Mouse (Mus musculus) heart, embryonic 16.5 days (tissue): ENCODE results near the gene Mecom. TPM values are rescaled to one million over a fixed set of nuclear protein-coding genes. Genes with fewer than 3 reads are reported as not detected.
A peak's percentile ranks its signal among the peaks of the same experiment; 100 is the strongest.

Experiments
- ATAC-seq: fragments of 200-750 bp; cut with Nextera tagmentation; replicated peaks from 2 replicates; pipeline ENCODE4 v1.8.0; 2017; ENCODE audit warnings: moderate number of reproducible peaks; ENCODE audit not compliant: insufficient read depth, low FRiP score; ENCODE audit errors: extremely low read depth
- H3K27ac ChIP-seq: fragments of 300-500 bp; sonication (generic); 2 replicates; pipeline ENCODE4 v1.5.1; 2014; ENCODE audit warnings: mild to moderate bottlenecking, low read length, control low read depth, moderate library complexity
- H3K27me3 ChIP-seq: fragments of 300-500 bp; sonication (generic); 2 replicates; pipeline ENCODE4 v1.6.1; 2014; ENCODE audit warnings: low read length, mixed read lengths; ENCODE audit not compliant: control insufficient read depth, insufficient read depth
- H3K36me3 ChIP-seq: fragments of 300-500 bp; sonication (generic); 2 replicates; pipeline ENCODE4 v1.6.1; 2014; ENCODE audit not compliant: control insufficient read depth, insufficient read depth
- H3K4me1 ChIP-seq: fragments of 300-500 bp; sonication (generic); 2 replicates; pipeline ENCODE4 v1.6.1; 2014; ENCODE audit warnings: low read length, mixed read lengths; ENCODE audit not compliant: control insufficient read depth, insufficient read depth
- H3K4me2 ChIP-seq: fragments of 300-500 bp; sonication (generic); 2 replicates; pipeline ENCODE4 v1.6.1; 2014; ENCODE audit warnings: low read depth, mild to moderate bottlenecking, control low read depth, low read length
- H3K4me3 ChIP-seq: fragments of 300-500 bp; sonication (generic); 2 replicates; pipeline ENCODE4 v1.5.1; 2014; ENCODE audit warnings: mild to moderate bottlenecking, control low read depth, low read length
- H3K9ac ChIP-seq: fragments of 300-500 bp; sonication (generic); 2 replicates; pipeline ENCODE4 v1.6.1; 2014; ENCODE audit warnings: low read length, control low read depth
- H3K9me3 ChIP-seq: fragments of 300-500 bp; sonication (generic); replicated peaks from 2 replicates; pipeline ENCODE4 v1.6.1; 2016; ENCODE audit warnings: low read length; ENCODE audit not compliant: control insufficient read depth
- WGBS: fragments of 180-500 bp; shearing (Covaris S2); extraction: QIAGEN DNeasy Blood & Tissue Kit; methylation state at CpG from one replicate; pipeline ENCODE4 v1.1.7; 2014; 5-methylcytosine and 5-hydroxymethylcytosine counted together
- polyA plus RNA-seq: library from polyadenylated mRNA; unstranded; fragments of >200 nt; fragmentation: Nextera tagmentation; extraction: Ambion mirVana; gene quantifications from 2 replicates; pipeline ENCODE4 v1.2.1, GENCODE M21; 2015

Gene Mecom
- polyA plus RNA-seq, 1 experiment from 2014 or later: 12.7 TPM

- Histone ChIP-seq H3K36me3 (no peaks in the 10 kb centered on the region), H3K4me2 (peak overlapping the region; percentile 47), H3K9ac (peak overlapping the region; percentile 15; the same call in 1 of the 2 replicates), H3K9me3 (no peaks in the 10 kb centered on the region), H3K27me3 (no peaks in the 10 kb centered on the region), H3K27ac (0 out of 2 replicates have a peak overlapping the region, but pooled peaks have one; percentile 20), H3K4me3 (peak overlapping the region; percentile 11), H3K4me1 (peaks cover 9% of the 10 kb centered on the region)
- 46% methylated on average over 5 of the region's 5 CpGs for WGBS
- ATAC-seq: no peak
Observed at GRCm38 (mm10) chr3:30009596-30009995, 538.2 kb downstream of the Mecom start.

GRCm38 (mm10) chr3:30004888-30005405 lies 542.9 kb downstream of the Mecom start:
- WGBS: 42% methylated on average over 8 of the region's 8 CpGs
- peak overlapping the region; percentile 18 for H3K4me2 ChIP-seq
- H3K4me3 ChIP-seq: 0 out of 2 replicates have a peak overlapping the region, but pooled peaks have one; percentile 12
- ATAC-seq: no peak
- no peaks in the 10 kb centered on the region for H3K9me3 ChIP-seq
- peaks cover 9% of the 10 kb centered on the region for H3K4me1 ChIP-seq
- peak overlapping the region; percentile 45; the same call in 1 of the 2 replicates for H3K27ac ChIP-seq
- no peak overlapping the region for H3K9ac ChIP-seq
- H3K27me3 ChIP-seq: no peaks in the 10 kb centered on the region
- no peaks in the 10 kb centered on the region for H3K36me3 ChIP-seq

- H3K4me3 ChIP-seq: no peak overlapping the region
- no peak overlapping the region for H3K9ac ChIP-seq
- H3K36me3 ChIP-seq: peaks cover 8% of the 10 kb centered on the region
- H3K4me2 ChIP-seq: no peak overlapping the region
- no peaks in the 10 kb centered on the region for H3K9me3 ChIP-seq
- H3K4me1 ChIP-seq: peaks cover 6% of the 10 kb centered on the region; the same call in 1 of the 2 replicates
- WGBS: 80% methylated on average over 7 of the region's 7 CpGs
- ATAC-seq: no peak
- H3K27ac ChIP-seq: no peak overlapping the region
- no peaks in the 10 kb centered on the region for H3K27me3 ChIP-seq
Observed at GRCm38 (mm10) chr3:30000260-30000659, 547.5 kb downstream of the Mecom start.

GRCm38 (mm10) chr3:29999035-29999434 lies 548.8 kb downstream of the Mecom start:
- no peaks in the 10 kb centered on the region for H3K27me3 ChIP-seq
- 34% methylated on average over 1 of the region's 1 CpGs for WGBS
- no peaks in the 10 kb centered on the region for H3K4me1 ChIP-seq
- H3K9ac ChIP-seq: no peak overlapping the region
- H3K4me2 ChIP-seq: no peak overlapping the region
- no peak overlapping the region for H3K27ac ChIP-seq
- no peak overlapping the region for H3K4me3 ChIP-seq
- peaks cover 8% of the 10 kb centered on the region for H3K36me3 ChIP-seq
- no peak for ATAC-seq
- no peaks in the 10 kb centered on the region for H3K9me3 ChIP-seq

GRCm38 (mm10) chr3:29997068-29997467 lies 550.7 kb downstream of the Mecom start:
- no peak overlapping the region for H3K9ac ChIP-seq
- no peak overlapping the region for H3K27ac ChIP-seq
- H3K4me2 ChIP-seq: no peak overlapping the region
- peaks cover 8% of the 10 kb centered on the region for H3K36me3 ChIP-seq
- no peak overlapping the region for H3K4me3 ChIP-seq
- ATAC-seq: no peak
- H3K4me1 ChIP-seq: no peaks in the 10 kb centered on the region
- H3K27me3 ChIP-seq: no peaks in the 10 kb centered on the region
- 84% methylated on average over 7 of the region's 7 CpGs for WGBS
- no peaks in the 10 kb centered on the region for H3K9me3 ChIP-seq

GRCm38 (mm10) chr3:29993346-29993745 lies 554.5 kb downstream of the Mecom start:
- H3K36me3 ChIP-seq: peaks cover 8% of the 10 kb centered on the region
- no peak overlapping the region for H3K9ac ChIP-seq
- H3K4me2 ChIP-seq: no peak overlapping the region
- ATAC-seq: no peak
- 50% methylated on average over 10 of the region's 10 CpGs for WGBS
- H3K4me3 ChIP-seq: no peak overlapping the region
- H3K27ac ChIP-seq: no peak overlapping the region
- no peaks in the 10 kb centered on the region for H3K4me1 ChIP-seq
- H3K9me3 ChIP-seq: no peaks in the 10 kb centered on the region
- no peaks in the 10 kb centered on the region for H3K27me3 ChIP-seq

GRCm38 (mm10) chr3:29991523-29991922 lies 556.3 kb downstream of the Mecom start:
- Histone ChIP-seq H3K9ac (no peak overlapping the region), H3K4me1 (no peaks in the 10 kb centered on the region), H3K27me3 (no peaks in the 10 kb centered on the region), H3K27ac (no peak overlapping the region), H3K36me3 (peaks cover 6% of the 10 kb centered on the region), H3K4me3 (no peak overlapping the region), H3K9me3 (no peaks in the 10 kb centered on the region), H3K4me2 (no peak overlapping the region)
- WGBS: 67% methylated on average over 1 of the region's 1 CpGs
- no peak for ATAC-seq

- Histone ChIP-seq H3K27me3 (no peaks in the 10 kb centered on the region), H3K27ac (no peak overlapping the region), H3K4me3 (no peak overlapping the region), H3K36me3 (peaks cover 16% of the 10 kb centered on the region), H3K4me2 (no peak overlapping the region), H3K9me3 (no peaks in the 10 kb centered on the region), H3K9ac (no peak overlapping the region), H3K4me1 (peaks cover 3% of the 10 kb centered on the region; the same call in 1 of the 2 replicates)
- WGBS: 76% methylated on average over 3 of the region's 3 CpGs
- ATAC-seq: no peak
Observed at GRCm38 (mm10) chr3:29984431-29984830, 563.4 kb downstream of the Mecom start.

GRCm38 (mm10) chr3:29981259-29981910 lies 566.4 kb downstream of the Mecom start:
- Histone ChIP-seq H3K9me3 (no peaks in the 10 kb centered on the region), H3K36me3 (peaks cover 9% of the 10 kb centered on the region), H3K4me2 (no peak overlapping the region), H3K4me1 (peaks cover 3% of the 10 kb centered on the region; the same call in 1 of the 2 replicates), H3K27me3 (no peaks in the 10 kb centered on the region), H3K9ac (no peak overlapping the region), H3K27ac (peak overlapping the region; percentile 11; the same call in 1 of the 2 replicates), H3K4me3 (no peak overlapping the region)
- ATAC-seq: peak; percentile 76
- WGBS: 59% methylated on average over 7 of the region's 7 CpGs
